Mouse (Mus musculus) lung, postnatal 0 days (tissue): Measurements from ENCODE around the gene Cd209g.

Source experiments
- CTCF ChIP-seq: IDR thresholded peaks from 2 replicates; pipeline ENCODE4 v1.5.1; 2016; ENCODE audit warnings: antibody characterized with exemption, mild to moderate bottlenecking
- EP300 ChIP-seq: IDR thresholded peaks from 2 replicates; pipeline ENCODE4 v1.6.1; 2016; ENCODE audit warnings: antibody characterized with exemption, mild to moderate bottlenecking, control low read depth

GRCm38 (mm10) chr8:4172486-4172885 lies 38.6 kb downstream of the Cd209g start:
- TF ChIP-seq CTCF: no peak
- no peak for TF ChIP-seq EP300
